Mouse (Mus musculus) lung, adult 2 months (tissue): ENCODE data around the gene Cav2.

Experiments used
- CTCF ChIP-seq: fragments of 200-500 bp; IDR thresholded peaks from 2 replicates; pipeline ENCODE4 v1.5.1; 2011; ENCODE audit warnings: mild to moderate bottlenecking, low read length, control low read depth; ENCODE audit not compliant: insufficient read depth
- POLR2A ChIP-seq: fragments of 200-500 bp; IDR thresholded peaks from 2 replicates; pipeline ENCODE4 v1.6.1; 2011; ENCODE audit warnings: low read depth, mild to moderate bottlenecking, control low read depth, low read length, borderline replicate concordance; ENCODE audit errors: extremely low read depth

- no peak for TF ChIP-seq CTCF
- TF ChIP-seq POLR2A = peak; percentile 48; the same call in 1 of the 2 replicates
Measured at GRCm38 (mm10) chr6:17282159-17282558, 1.2 kb downstream of the Cav2 start.
